Mouse (Mus musculus) cerebellum, adult 2 months (tissue): ENCODE measurements around the gene Kmt2d. TPM values are rescaled to one million over a fixed set of nuclear protein-coding genes. Genes with fewer than 3 reads are reported as not detected.

ENCODE experiments used
- DNase-seq, 2 experiments: peaks; one replicate each; pipeline ENCODE4 v3.0.0; 2021
- H3K27ac ChIP-seq: fragments of 200-500 bp; 2 replicates; pipeline ENCODE4 v1.5.1; 2012; ENCODE audit warnings: low read length, control low read depth, inconsistent platforms; ENCODE audit not compliant: insufficient read depth
- H3K27me3 ChIP-seq: fragments of 200-500 bp; 2 replicates; pipeline ENCODE4 v1.6.1; 2012; ENCODE audit warnings: inconsistent platforms, mild to moderate bottlenecking, low read length, moderate library complexity; ENCODE audit not compliant: control insufficient read depth, insufficient read depth
- H3K4me1 ChIP-seq: fragments of 200-500 bp; 2 replicates; pipeline ENCODE4 v1.6.1; 2011; ENCODE audit warnings: low read length; ENCODE audit not compliant: control insufficient read depth, insufficient read depth
- H3K4me3 ChIP-seq: fragments of 200-500 bp; replicated peaks from 2 replicates; pipeline ENCODE3; 2011; ENCODE audit warnings: mild to moderate bottlenecking, low read depth, low read length, control low read depth; ENCODE audit not compliant: insufficient read depth
- CTCF ChIP-seq: fragments of 200-500 bp; IDR thresholded peaks from 2 replicates; pipeline ENCODE4 v1.5.1; 2011; ENCODE audit warnings: low read depth, mild to moderate bottlenecking, control low read depth, low read length, moderate library complexity, borderline replicate concordance; ENCODE audit not compliant: insufficient read depth
- POLR2A ChIP-seq: fragments of 200-500 bp; IDR thresholded peaks from 2 replicates; pipeline ENCODE4 v1.6.1; 2011; ENCODE audit warnings: low read length, control low read depth, borderline replicate concordance; ENCODE audit not compliant: insufficient read depth
- WGBS: fragments of 180-500 bp; shearing (Covaris S2); methylation state at CpG from one replicate; pipeline ENCODE4 v1.1.7; 2018; 5-methylcytosine and 5-hydroxymethylcytosine counted together
- polyA plus RNA-seq: library from polyadenylated mRNA; depleted of rRNA; stranded (reverse); fragments of >200 nt; gene quantifications from 2 replicates; pipeline ENCODE4 v1.2.3, GENCODE M21; 2012

The Kmt2d gene
- polyA plus RNA-seq, 1 experiment = 49.9 TPM

DNA sequence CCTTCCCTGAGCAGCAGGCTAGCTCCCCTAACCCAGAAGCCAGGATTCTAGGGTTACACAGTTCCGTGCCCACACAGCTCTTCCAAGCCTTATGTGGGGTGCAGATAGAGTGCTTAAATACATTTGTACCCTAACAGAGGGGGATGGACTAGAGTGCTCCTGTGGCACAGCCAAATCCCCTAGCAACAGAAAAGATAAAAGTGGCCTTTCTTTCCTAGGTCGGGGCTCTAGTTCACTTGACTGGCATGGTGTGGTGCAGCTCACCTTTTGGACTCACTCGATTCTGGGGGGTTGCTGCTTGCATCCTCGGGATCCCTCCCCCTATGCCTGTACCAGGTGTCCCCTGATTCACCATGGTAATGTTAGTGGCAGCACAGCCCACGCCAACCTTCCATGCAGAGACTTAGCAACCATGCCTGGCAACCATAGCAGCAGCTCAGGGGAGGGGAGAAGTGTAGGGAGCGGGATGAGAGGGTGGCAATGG lies 62.3 kb downstream of the Kmt2d start:
- H3K27ac ChIP-seq = no peak overlapping the region
- 7% methylated on average over 6 of the region's 6 CpGs for WGBS
- H3K4me3 ChIP-seq = no peak overlapping the region
- H3K27me3 ChIP-seq = peaks cover 3% of the 10 kb centered on the region; the same call in 1 of the 2 replicates
- TF ChIP-seq POLR2A (no peak), CTCF (no peak)
- H3K4me1 ChIP-seq = peaks cover 6% of the 10 kb centered on the region; the same call in 1 of the 2 replicates
- DNase-seq = no peak

DNA sequence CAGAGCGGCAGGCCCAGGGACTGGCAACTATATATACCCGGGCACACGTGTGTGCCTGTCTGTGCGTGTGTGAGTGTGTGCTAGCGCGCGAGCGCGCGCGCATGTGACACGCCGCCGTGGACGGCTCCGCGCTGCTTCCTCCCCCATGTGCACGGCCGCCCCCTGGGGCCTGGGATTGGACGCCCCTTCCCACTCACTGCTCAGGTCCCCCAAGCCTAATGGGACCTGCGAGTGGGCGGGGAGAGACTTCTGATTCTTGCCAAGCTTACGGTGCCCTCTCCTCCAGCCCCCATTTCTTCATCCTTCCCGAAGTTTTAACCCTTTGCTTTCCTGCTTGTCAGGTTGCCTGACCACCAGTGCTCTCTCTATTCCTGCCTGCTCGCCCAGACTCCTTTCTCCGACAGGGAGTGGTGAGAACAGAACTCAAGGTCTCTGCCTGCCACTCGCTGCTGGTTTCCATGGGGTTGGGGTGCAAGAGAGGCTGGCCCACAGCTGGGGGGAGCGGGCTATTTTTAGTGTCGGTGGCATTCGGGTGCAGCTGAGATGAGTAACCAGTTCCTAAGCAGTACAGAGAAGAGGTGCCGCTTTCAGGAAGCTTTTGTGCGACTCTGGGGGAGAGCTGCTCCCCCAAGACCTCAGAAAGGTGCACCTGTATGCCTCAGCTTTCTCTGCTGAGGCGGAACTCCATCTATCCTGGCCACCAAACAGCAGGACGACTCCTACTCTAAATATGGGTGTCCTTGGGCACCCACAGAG lies 62.9 kb downstream of the Kmt2d start:
- Histone ChIP-seq H3K4me1 (peaks cover 6% of the 10 kb centered on the region; the same call in 1 of the 2 replicates), H3K27ac (no peak overlapping the region), H3K4me3 (peak overlapping the region; percentile 11), H3K27me3 (peaks cover 3% of the 10 kb centered on the region; the same call in 1 of the 2 replicates)
- peak in 1 of 2 experiments; percentile 30 for DNase-seq
- TF ChIP-seq CTCF (no peak), POLR2A (no peak)
- WGBS = 1% methylated on average over 34 of the region's 34 CpGs

- 3% methylated on average over 58 of the region's 58 CpGs for WGBS
- Histone ChIP-seq H3K27me3 (peaks cover 3% of the 10 kb centered on the region; the same call in 1 of the 2 replicates), H3K4me1 (peaks cover 6% of the 10 kb centered on the region; the same call in 1 of the 2 replicates), H3K27ac (no peak overlapping the region), H3K4me3 (no peak overlapping the region)
- TF ChIP-seq CTCF (no peak), POLR2A (no peak)
- no peak for DNase-seq
These were observed 63.9 kb downstream of the Kmt2d start for GRCm38 (mm10) chr15:98806809-98807770.

DNA sequence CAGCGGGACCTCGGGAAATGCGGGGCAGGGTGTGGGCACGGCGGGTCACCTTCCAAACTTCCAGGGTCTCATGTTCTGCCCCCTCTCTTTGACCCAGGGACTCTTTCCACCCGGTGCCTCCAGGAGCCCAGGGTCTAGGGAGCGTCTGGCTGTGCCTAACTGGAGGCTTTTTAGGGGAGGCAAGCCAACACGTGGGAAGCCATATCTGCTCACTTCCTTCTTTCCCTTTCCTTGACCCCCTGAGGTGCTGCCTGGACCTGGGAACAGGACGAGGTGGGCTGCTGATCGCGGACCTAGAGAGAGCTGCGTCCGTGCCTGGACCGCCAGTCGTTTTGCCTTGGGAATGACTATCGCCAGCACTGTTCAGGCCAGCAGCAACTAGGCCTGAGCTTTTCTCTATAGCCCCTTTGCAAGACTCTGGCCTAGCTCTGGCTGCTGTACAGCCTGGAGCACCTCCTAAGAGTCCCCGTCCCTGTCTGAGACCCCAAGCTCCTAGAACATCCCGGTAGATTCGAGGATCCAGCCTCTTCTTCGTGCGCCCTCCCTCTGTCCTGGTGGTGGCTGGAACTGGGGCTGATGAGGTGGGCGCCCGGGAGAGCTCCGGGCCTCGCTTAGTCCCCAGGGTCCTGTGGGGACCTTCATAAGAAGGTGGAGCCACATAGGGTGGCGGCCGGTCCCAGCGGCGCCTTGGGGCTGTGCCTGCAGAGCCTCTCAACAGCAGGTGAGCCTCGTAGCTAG lies 64.8 kb downstream of the Kmt2d start:
- TF ChIP-seq POLR2A (no peak), CTCF (no peak)
- DNase-seq = no peak
- Histone ChIP-seq H3K27ac (no peak overlapping the region), H3K4me3 (no peak overlapping the region), H3K4me1 (peaks cover 6% of the 10 kb centered on the region; the same call in 1 of the 2 replicates), H3K27me3 (peaks cover 3% of the 10 kb centered on the region; the same call in 1 of the 2 replicates)
- 31% methylated on average over 30 of the region's 30 CpGs for WGBS

DNA sequence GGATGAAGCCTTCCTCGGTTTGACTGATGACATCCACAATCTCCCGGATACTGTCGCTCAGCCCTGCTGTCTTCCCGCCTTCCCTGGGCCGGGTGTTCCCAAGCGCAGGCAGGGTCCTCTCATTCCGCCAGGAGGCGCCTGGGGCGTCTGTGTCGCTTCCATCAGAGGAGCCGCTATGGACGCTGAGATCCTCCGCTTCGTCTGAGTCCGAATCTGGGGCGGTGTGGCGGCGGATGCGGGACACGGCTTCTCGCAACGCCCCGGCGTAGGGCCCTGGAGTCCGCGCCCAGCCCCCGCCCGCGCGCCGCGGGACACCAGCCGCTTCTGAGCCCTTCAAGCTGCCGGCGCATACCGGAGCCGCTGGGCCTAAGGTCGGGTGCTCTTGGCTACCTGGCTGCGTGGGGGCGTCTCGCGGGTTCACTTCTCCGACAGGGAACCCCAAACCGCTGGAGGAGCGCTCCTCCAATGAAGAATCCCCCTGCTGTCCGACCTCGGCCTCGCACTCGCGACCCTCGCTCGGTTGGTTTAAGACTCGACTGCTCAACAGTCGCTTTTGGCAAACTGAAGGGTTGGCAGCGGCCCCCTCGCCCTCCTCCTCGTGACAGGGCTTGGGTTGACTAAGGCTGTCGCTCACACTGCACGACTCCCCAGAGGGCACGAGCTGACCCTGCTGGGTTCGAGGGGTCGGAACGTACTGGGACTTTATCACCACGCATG lies 65.5 kb downstream of the Kmt2d start:
- WGBS = 3% methylated on average over 63 of the region's 64 CpGs
- peak; percentile 65 to 72 for DNase-seq
- peaks cover 3% of the 10 kb centered on the region; the same call in 1 of the 2 replicates for H3K27me3 ChIP-seq
- peaks cover 6% of the 10 kb centered on the region; the same call in 1 of the 2 replicates for H3K4me1 ChIP-seq
- no peak overlapping the region for H3K27ac ChIP-seq
- H3K4me3 ChIP-seq = peak overlapping the region; percentile 46
- TF ChIP-seq CTCF (peak; percentile 45; the same call in 1 of the 2 replicates), POLR2A (no peak)

GRCm38 (mm10) chr15:98804054-98804453 lies 67.0 kb downstream of the Kmt2d start:
- H3K27me3 ChIP-seq = peaks cover 3% of the 10 kb centered on the region; the same call in 1 of the 2 replicates
- DNase-seq = peak; percentile 84 to 92
- no peak overlapping the region for H3K27ac ChIP-seq
- H3K4me3 ChIP-seq = no peak overlapping the region
- H3K4me1 ChIP-seq = peaks cover 6% of the 10 kb centered on the region; the same call in 1 of the 2 replicates
- under 1% methylated on average over 32 of the region's 32 CpGs for WGBS
- TF ChIP-seq POLR2A = no peak
- TF ChIP-seq CTCF = peak; percentile 77

DNA sequence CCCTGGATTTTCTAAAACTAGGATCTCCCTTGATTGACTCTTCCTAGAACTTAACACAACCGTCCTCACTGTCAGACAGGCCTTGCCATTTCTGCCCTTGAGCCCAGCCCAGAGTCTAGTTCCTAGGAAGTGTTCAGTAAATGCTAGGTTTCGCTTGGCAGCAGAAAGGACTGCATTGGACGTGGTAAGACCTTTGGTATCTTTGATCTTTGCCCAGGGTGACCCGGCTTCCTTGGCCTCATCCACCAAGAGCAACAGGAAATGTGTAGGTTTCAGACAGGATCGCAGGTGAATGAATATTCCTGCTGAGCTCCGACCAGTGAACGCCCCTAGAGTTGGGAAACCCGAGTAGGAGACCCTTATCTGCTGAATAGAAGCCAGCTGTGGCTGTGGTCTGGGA lies 68.1 kb downstream of the Kmt2d start:
- DNase-seq = no peak
- TF ChIP-seq CTCF (no peak), POLR2A (no peak)
- WGBS = 40% methylated on average over 8 of the region's 8 CpGs
- peaks cover 1% of the 10 kb centered on the region for H3K4me1 ChIP-seq
- H3K4me3 ChIP-seq = no peak overlapping the region
- peaks cover 2% of the 10 kb centered on the region; the same call in 1 of the 2 replicates for H3K27me3 ChIP-seq
- no peak overlapping the region for H3K27ac ChIP-seq
